Mouse (Mus musculus) liver, embryonic 14.5 days (tissue): ENCODE results near the gene Slc4a3. TPM values are rescaled to one million over a fixed set of nuclear protein-coding genes. Genes with fewer than 3 reads are reported as not detected.

ENCODE experiments used
- ATAC-seq: fragments of 200-750 bp; cut with Nextera tagmentation; 2 replicates; pipeline ENCODE4 v1.8.0; 2017; ENCODE audit warnings: moderate number of reproducible peaks, mild to moderate bottlenecking, moderate library complexity; ENCODE audit not compliant: insufficient read depth
- DNase-seq, 3 experiments: peaks; one replicate each; pipeline ENCODE4 v3.0.0-alpha.2; 2012 to 2013; ENCODE audit warnings: low read depth in 3 of 3, low spot score in 3 of 3
- H3K27ac ChIP-seq: fragments of 300-500 bp; sonication (generic); 2 replicates; pipeline ENCODE4 v1.5.1; 2014; ENCODE audit warnings: moderate library complexity, mild to moderate bottlenecking, control low read depth, inconsistent platforms
- H3K27me3 ChIP-seq: fragments of 300-500 bp; sonication (generic); 2 replicates; pipeline ENCODE4 v1.6.1; 2014; ENCODE audit warnings: mild to moderate bottlenecking, low read length, moderate library complexity; ENCODE audit not compliant: control insufficient read depth, insufficient read depth
- H3K36me3 ChIP-seq: fragments of 300-500 bp; sonication (generic); replicated peaks from 2 replicates; pipeline ENCODE4 v1.6.1; 2014; ENCODE audit warnings: low read depth; ENCODE audit not compliant: control insufficient read depth, insufficient read depth
- H3K4me1 ChIP-seq, 2 experiments: fragments of 200-500 bp in 1 of 2; fragments of 300-500 bp in 1 of 2; sonication (generic) in 1 of 2; replicated peaks; 2 replicates each; pipeline ENCODE4 v1.6.1; 2012 to 2014; ENCODE audit warnings: antibody characterized with exemption in 1 of 2, inconsistent platforms in 1 of 2, low read length in 1 of 2; ENCODE audit not compliant: control insufficient read depth in 2 of 2, insufficient read depth in 2 of 2
- H3K4me2 ChIP-seq: fragments of 300-500 bp; sonication (generic); 2 replicates; pipeline ENCODE4 v1.6.1; 2014; ENCODE audit warnings: low read depth, mild to moderate bottlenecking, control low read depth, moderate library complexity
- H3K4me3 ChIP-seq, 2 experiments: fragments of 200-500 bp in 1 of 2; fragments of 300-500 bp in 1 of 2; sonication (generic) in 1 of 2; 2 replicates each; pipeline ENCODE4 v1.5.1; 2012 to 2014; ENCODE audit warnings: low read depth in 2 of 2, low read length in 2 of 2, mild to moderate bottlenecking in 2 of 2, control low read depth in 1 of 2, inconsistent platforms in 1 of 2, moderate library complexity in 1 of 2; ENCODE audit not compliant: insufficient read depth in 1 of 2
- H3K9ac ChIP-seq: fragments of 300-500 bp; sonication (generic); replicated peaks from 2 replicates; pipeline ENCODE4 v1.6.1; 2014; ENCODE audit warnings: mild to moderate bottlenecking, control low read depth, moderate library complexity
- H3K9me3 ChIP-seq: fragments of 300-500 bp; sonication (generic); 2 replicates; pipeline ENCODE4 v1.6.1; 2016; ENCODE audit warnings: low read length, mixed read lengths; ENCODE audit not compliant: control insufficient read depth
- CTCF ChIP-seq: IDR thresholded peaks from 2 replicates; pipeline ENCODE4 v1.5.1; 2016; ENCODE audit warnings: antibody characterized with exemption, low read depth, control low read depth
- EP300 ChIP-seq: IDR thresholded peaks from 2 replicates; pipeline ENCODE4 v1.6.1; 2016; ENCODE audit warnings: antibody characterized with exemption, low read depth
- WGBS: fragments of 180-500 bp; shearing (Covaris S2); extraction: QIAGEN DNeasy Blood & Tissue Kit; methylation state at CpG from one replicate; pipeline ENCODE4 v1.1.7; 2014; ENCODE audit not compliant: insufficient replicate concordance; 5-methylcytosine and 5-hydroxymethylcytosine counted together
- polyA plus RNA-seq, 2 experiments: library from polyadenylated mRNA; depleted of rRNA in 1 of 2; stranded (reverse) in 1 of 2; unstranded in 1 of 2; fragments of >200 nt; fragmentation: Nextera tagmentation in 1 of 2; extraction: Ambion mirVana in 1 of 2; gene quantifications; 2 replicates each; pipeline versions ENCODE4 v1.2.1 to v1.2.3; 2012 to 2014

Slc4a3 gene
- polyA plus RNA-seq, 2 experiments = 0.44 to 1.2 TPM

GRCm38 (mm10) chr1:75548871-75549270 lies 2.8 kb downstream of the Slc4a3 start:
- H3K4me3 ChIP-seq = no peak overlapping the region
- no peaks in the 10 kb centered on the region for H3K4me1 ChIP-seq
- no peak overlapping the region for H3K27ac ChIP-seq
- no peak for TF ChIP-seq EP300
- no peak for TF ChIP-seq CTCF
- no peaks in the 10 kb centered on the region for H3K9me3 ChIP-seq
- peaks cover 12% of the 10 kb centered on the region for H3K27me3 ChIP-seq
- DNase-seq = no peak
- ATAC-seq = no peak
- no peaks in the 10 kb centered on the region for H3K36me3 ChIP-seq
- H3K9ac ChIP-seq = no peak overlapping the region
- WGBS = 71% methylated on average over 17 of the region's 17 CpGs
- H3K4me2 ChIP-seq = no peak overlapping the region

GRCm38 (mm10) chr1:75549289-75550279 lies 3.5 kb downstream of the Slc4a3 start:
- H3K27me3 ChIP-seq = peaks cover 12% of the 10 kb centered on the region
- H3K36me3 ChIP-seq = no peaks in the 10 kb centered on the region
- H3K4me3 ChIP-seq = no peak overlapping the region
- no peak for TF ChIP-seq EP300
- TF ChIP-seq CTCF = no peak
- DNase-seq (no peak), ATAC-seq (no peak)
- no peak overlapping the region for H3K9ac ChIP-seq
- no peak overlapping the region for H3K4me2 ChIP-seq
- no peaks in the 10 kb centered on the region for H3K4me1 ChIP-seq
- H3K9me3 ChIP-seq = no peaks in the 10 kb centered on the region
- WGBS = 60% methylated on average over 17 of the region's 17 CpGs
- no peak overlapping the region for H3K27ac ChIP-seq

GRCm38 (mm10) chr1:75550586-75550985 lies 4.5 kb downstream of the Slc4a3 start:
- H3K9me3 ChIP-seq = no peaks in the 10 kb centered on the region
- H3K4me3 ChIP-seq = no peak overlapping the region
- H3K27me3 ChIP-seq = peaks cover 12% of the 10 kb centered on the region
- TF ChIP-seq CTCF = no peak
- TF ChIP-seq EP300 = no peak
- DNase-seq = no peak
- H3K4me1 ChIP-seq = no peaks in the 10 kb centered on the region
- H3K36me3 ChIP-seq = no peaks in the 10 kb centered on the region
- H3K27ac ChIP-seq = no peak overlapping the region
- H3K9ac ChIP-seq = no peak overlapping the region
- no peak overlapping the region for H3K4me2 ChIP-seq
- 70% methylated on average over 15 of the region's 15 CpGs for WGBS
- no peak for ATAC-seq

- Histone ChIP-seq H3K27me3 (no peaks in the 10 kb centered on the region), H3K4me2 (no peak overlapping the region), H3K9me3 (no peaks in the 10 kb centered on the region), H3K4me3 (no peak overlapping the region), H3K4me1 (no peaks in the 10 kb centered on the region), H3K9ac (no peak overlapping the region), H3K36me3 (no peaks in the 10 kb centered on the region), H3K27ac (no peak overlapping the region)
- ATAC-seq (no peak), DNase-seq (no peak)
- TF ChIP-seq CTCF = no peak
- no peak for TF ChIP-seq EP300
- WGBS = 53% methylated on average over 7 of the region's 7 CpGs
These were observed 9.6 kb downstream of the Slc4a3 start for GRCm38 (mm10) chr1:75555680-75556079.

- H3K9me3 ChIP-seq = no peaks in the 10 kb centered on the region
- no peaks in the 10 kb centered on the region for H3K27me3 ChIP-seq
- DNase-seq (no peak), ATAC-seq (no peak)
- TF ChIP-seq CTCF = no peak
- TF ChIP-seq EP300 = no peak
- no peak overlapping the region for H3K9ac ChIP-seq
- no peaks in the 10 kb centered on the region for H3K4me1 ChIP-seq
- no peak overlapping the region for H3K4me2 ChIP-seq
- WGBS = 75% methylated on average over 9 of the region's 9 CpGs
- H3K36me3 ChIP-seq = no peaks in the 10 kb centered on the region
- no peak overlapping the region for H3K4me3 ChIP-seq
- no peak overlapping the region for H3K27ac ChIP-seq
These were observed 10.2 kb downstream of the Slc4a3 start for GRCm38 (mm10) chr1:75556143-75556781.
